Mouse (Mus musculus): ENCODE data around the gene Rnf111.

DNA sequence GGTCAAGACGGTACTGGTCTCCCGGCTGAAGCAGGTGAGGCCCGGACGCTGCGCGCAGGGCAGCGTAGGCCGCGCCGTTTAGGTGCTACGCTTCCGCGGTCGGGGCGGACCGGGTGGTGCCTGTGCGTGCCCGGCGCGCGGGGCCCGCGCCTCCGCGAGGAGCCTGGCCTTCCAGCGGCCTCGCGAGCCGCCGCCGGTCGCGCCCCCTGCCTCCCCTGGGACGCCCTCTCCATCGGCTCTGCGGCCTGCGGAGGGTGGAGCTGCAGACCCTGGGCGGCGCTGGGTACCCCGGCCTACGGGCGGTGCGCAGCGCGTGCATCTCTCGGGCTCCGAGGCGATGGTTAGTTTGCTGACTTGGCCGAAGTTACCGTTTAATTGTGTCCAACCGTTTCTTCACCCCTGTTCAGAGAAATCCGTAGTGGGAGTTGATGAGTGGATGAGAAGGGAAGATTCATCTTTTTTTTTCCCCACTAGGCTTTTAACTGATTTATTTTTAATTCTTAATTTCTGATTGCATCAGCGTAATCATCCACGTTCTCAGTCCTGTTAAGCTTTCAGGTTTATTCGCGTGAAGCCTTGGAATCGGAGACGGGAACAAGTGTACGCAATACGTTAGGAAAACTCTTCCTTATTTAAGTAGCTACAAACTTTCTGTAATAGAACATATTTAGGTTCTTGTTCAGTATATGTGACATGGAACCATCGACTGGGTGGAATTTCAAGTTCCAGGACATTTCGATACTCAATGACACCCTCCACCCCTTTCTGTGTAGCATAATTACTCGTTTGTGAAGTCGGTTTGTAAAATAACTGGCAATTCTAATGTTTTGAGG, 39.7 kb upstream of the Rnf111 start:
- no peak for TF ChIP-seq POLR2A (IDR thresholded peaks at IDR 0.05; ENCODE audit: extremely low read depth, insufficient read depth, low read length)
- TF ChIP-seq CTCF (IDR thresholded peaks at IDR 0.05; ENCODE audit: extremely low read depth, insufficient read depth, low read length) = no peak

Data from cortical plate, adult 2 months (tissue).